Mouse (Mus musculus): Measurements from ENCODE around the gene Clip1. TPM values are rescaled to one million over a fixed set of nuclear protein-coding genes. Genes with fewer than 3 reads are reported as not detected.

Clip1 gene
- total and polyA plus RNA-seq, 3 experiments, result 13.3 to 23.0 TPM; not detected in 1

- no peak overlapping the region for H3K27ac ChIP-seq (ENCODE audit: control insufficient read depth, low read depth, low read length)
- TF ChIP-seq MAFK (IDR thresholded peaks at IDR 0.05; ENCODE audit: borderline replicate concordance, low read depth, low read length), result no peak
- TF ChIP-seq RAD21 (IDR thresholded peaks at IDR 0.05; ENCODE audit: low read depth, low read length), result no peak
- no peak for TF ChIP-seq GATA1 (IDR thresholded peaks at IDR 0.05; ENCODE audit: low read depth, low read length)
- TF ChIP-seq BHLHE40 (IDR thresholded peaks at IDR 0.05; ENCODE audit: borderline replicate concordance, low read depth, low read length), result no peak
- TF ChIP-seq NELFE (IDR thresholded peaks at IDR 0.05; ENCODE audit: low read depth, low read length), result no peak
- no peaks in the 10 kb centered on the region; a peak in 1 of 4 replicates for H3K4me1 ChIP-seq (ENCODE audit: control insufficient read depth in 1 of 2, insufficient read depth in 2 of 2, low read length in 2 of 2)
Observed at GRCm38 (mm10) chr5:123675717-123676116, 8.7 kb downstream of the Clip1 start.

DNA sequence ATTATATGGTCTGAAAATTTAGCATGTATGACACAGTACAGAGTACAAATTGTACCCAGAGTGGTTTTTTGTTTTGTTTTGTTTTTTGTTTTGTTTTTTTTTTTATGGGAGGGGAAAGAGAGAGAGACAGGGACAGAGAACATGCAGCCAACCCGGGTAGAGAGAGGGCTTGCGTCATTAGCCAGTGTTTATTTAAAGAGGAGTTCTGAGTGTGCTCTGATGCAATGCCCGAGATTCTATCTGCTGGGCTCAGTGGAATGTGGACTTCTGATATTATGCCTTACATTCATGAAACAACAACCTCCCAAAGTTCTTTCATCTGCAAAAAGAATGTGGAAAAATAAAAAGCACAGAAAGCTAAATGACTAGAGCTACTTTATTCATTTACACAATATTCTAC lies 9.2 kb downstream of the Clip1 start:
- Histone ChIP-seq H3K4me3 (ENCODE audit: control insufficient read depth in 1 of 2, insufficient read depth in 1 of 2, low read depth in 2 of 2, low read length in 2 of 2) (no peak overlapping the region), H3K4me1 (ENCODE audit: control insufficient read depth in 1 of 2, insufficient read depth in 2 of 2, low read length in 2 of 2) (peaks cover 0 to 1% of the 10 kb centered on the region in 2 experiments; a peak in 2 of 4 replicates), H3K9me3 (replicated peaks; ENCODE audit: insufficient read depth, low read length) (no peaks in the 10 kb centered on the region), H3K27ac (ENCODE audit: control insufficient read depth, low read depth, low read length) (no peak overlapping the region), H3K9ac (ENCODE audit: control insufficient read depth, low read depth, low read length, poor library complexity, severe bottlenecking) (no peak overlapping the region), H3K79me2 (ENCODE audit: control insufficient read depth, insufficient read depth, low read length, poor library complexity) (peaks cover 3% of the 10 kb centered on the region; the same call in 1 of the 2 replicates), H3K36me3 (ENCODE audit: control insufficient read depth in 1 of 2, insufficient read depth in 2 of 2, low read length in 2 of 2) (no peaks in the 10 kb centered on the region; a peak in 2 of 4 replicates), H3K27me3 (ENCODE audit: control insufficient read depth in 1 of 2, insufficient read depth in 2 of 2, low read length in 2 of 2) (no peaks in the 10 kb centered on the region)
- no peak for DNase-seq (ENCODE audit: low read depth, low spot score)
- TF ChIP-seq HCFC1 (IDR thresholded peaks at IDR 0.05; ENCODE audit: low read depth, low read length), result no peak

More at GRCm38 (mm10) chr5:123675717-123676116, 8.7 kb downstream of the Clip1 start:
- no peak for DNase-seq (ENCODE audit: low read depth, low spot score)
- Histone ChIP-seq H3K9me3 (replicated peaks; ENCODE audit: insufficient read depth, low read length) (no peaks in the 10 kb centered on the region), H3K36me3 (ENCODE audit: control insufficient read depth in 1 of 2, insufficient read depth in 2 of 2, low read length in 2 of 2) (no peaks in the 10 kb centered on the region; a peak in 1 of 4 replicates), H3K9ac (ENCODE audit: control insufficient read depth, low read depth, low read length, poor library complexity, severe bottlenecking) (no peak overlapping the region), H3K79me2 (ENCODE audit: control insufficient read depth, insufficient read depth, low read length, poor library complexity) (peaks cover 3% of the 10 kb centered on the region; the same call in 1 of the 2 replicates), H3K4me3 (ENCODE audit: control insufficient read depth in 1 of 2, insufficient read depth in 1 of 2, low read depth in 2 of 2, low read length in 2 of 2) (no peak overlapping the region), H3K27me3 (ENCODE audit: control insufficient read depth in 1 of 2, insufficient read depth in 2 of 2, low read length in 2 of 2) (no peaks in the 10 kb centered on the region)

DNA sequence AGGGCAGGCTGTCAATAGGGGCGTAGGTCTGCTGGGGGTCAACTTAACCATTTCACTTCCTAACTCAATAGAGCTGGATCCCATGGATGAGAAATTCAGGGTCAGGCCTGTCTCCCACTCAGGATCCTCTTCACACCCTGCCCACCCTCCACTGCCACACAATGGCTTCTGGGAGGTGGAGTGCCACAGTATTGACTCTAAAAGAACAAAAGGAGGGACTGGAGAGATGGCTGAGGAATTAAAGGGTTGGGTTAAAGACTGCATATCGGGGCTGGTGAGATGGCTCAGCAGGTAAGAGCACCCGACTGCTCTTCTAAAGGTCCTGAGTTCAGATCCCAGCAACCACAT lies 13.0 kb downstream of the Clip1 start:
- no peak for DNase-seq (ENCODE audit: low read depth, low spot score)
- H3K4me1 ChIP-seq (ENCODE audit: control insufficient read depth in 1 of 2, insufficient read depth in 2 of 2, low read length in 2 of 2), result peaks cover 0 to 2% of the 10 kb centered on the region in 2 experiments; a peak in 2 of 4 replicates
- no peak overlapping the region for H3K4me3 ChIP-seq (ENCODE audit: control insufficient read depth in 1 of 2, insufficient read depth in 1 of 2, low read depth in 2 of 2, low read length in 2 of 2)
- no peaks in the 10 kb centered on the region for H3K9me3 ChIP-seq (replicated peaks; ENCODE audit: insufficient read depth, low read length)
- H3K36me3 ChIP-seq (ENCODE audit: control insufficient read depth in 1 of 2, insufficient read depth in 2 of 2, low read length in 2 of 2), result peaks cover 0 to 5% of the 10 kb centered on the region in 2 experiments; a peak in 1 of 4 replicates
- no peak for TF ChIP-seq MAZ (IDR thresholded peaks at IDR 0.05; ENCODE audit: low read depth, low read length)
- no peak for TF ChIP-seq USF2 (IDR thresholded peaks at IDR 0.05; ENCODE audit: borderline replicate concordance in 1 of 2, insufficient read depth in 1 of 2, low read depth in 1 of 2, low read length in 2 of 2)
- no peak for TF ChIP-seq SIN3A (IDR thresholded peaks at IDR 0.05; ENCODE audit: low read length)
- TF ChIP-seq NELFE (IDR thresholded peaks at IDR 0.05; ENCODE audit: low read depth, low read length), result no peak
- TF ChIP-seq ZMIZ1 (IDR thresholded peaks at IDR 0.05; ENCODE audit: low read depth, low read length), result no peak
- TF ChIP-seq MEF2A (IDR thresholded peaks at IDR 0.05; ENCODE audit: extremely low read depth, insufficient replicate concordance, low read depth, low read length, poor library complexity, severe bottlenecking), result no peak
- TF ChIP-seq MAFK (IDR thresholded peaks at IDR 0.05; ENCODE audit: borderline replicate concordance, low read depth, low read length), result no peak
- TF ChIP-seq TCF12 (IDR thresholded peaks at IDR 0.05; ENCODE audit: low read depth, low read length), result no peak
- no peak for TF ChIP-seq UBTF (IDR thresholded peaks at IDR 0.05; ENCODE audit: borderline replicate concordance, insufficient read depth, low read depth, low read length)
- no peak for TF ChIP-seq POLR2AphosphoS2 (IDR thresholded peaks at IDR 0.05; ENCODE audit: low read length)
- TF ChIP-seq POLR2A (IDR thresholded peaks at IDR 0.05; ENCODE audit: control insufficient read depth in 1 of 2, insufficient read depth in 1 of 2, low read depth in 1 of 2, low read length in 2 of 2, poor library complexity in 1 of 2), result no peak
- no peak for TF ChIP-seq ZKSCAN1 (IDR thresholded peaks at IDR 0.05; ENCODE audit: low read depth, low read length)
- TF ChIP-seq ELF1 (IDR thresholded peaks at IDR 0.05; ENCODE audit: low read depth, low read length), result no peak
- TF ChIP-seq MYB (IDR thresholded peaks at IDR 0.05; ENCODE audit: low read depth, low read length), result no peak
- TF ChIP-seq ETS1 (IDR thresholded peaks at IDR 0.05; ENCODE audit: low read depth, low read length), result no peak
- H3K9ac ChIP-seq (ENCODE audit: control insufficient read depth, low read depth, low read length, poor library complexity, severe bottlenecking), result no peak overlapping the region
- no peaks in the 10 kb centered on the region; the same call in 1 of the 2 replicates for H3K79me2 ChIP-seq (ENCODE audit: control insufficient read depth, insufficient read depth, low read length, poor library complexity)
- no peak overlapping the region for H3K27ac ChIP-seq (ENCODE audit: control insufficient read depth, low read depth, low read length)
- H3K27me3 ChIP-seq (ENCODE audit: control insufficient read depth in 1 of 2, insufficient read depth in 2 of 2, low read length in 2 of 2), result no peaks in the 10 kb centered on the region

Measured in MEL (cell line).